Mouse (Mus musculus): Measurements from ENCODE around the gene Sox9. TPM values are rescaled to one million over a fixed set of nuclear protein-coding genes. Genes with fewer than 3 reads are reported as not detected.

The Sox9 gene
- total RNA-seq (2021) (1 to 10 TPM; 1.3 to 1.5 TPM), polyA plus RNA-seq (2012; rRNA removed) (1.9 and 2.7 TPM in 2 replicates)
- long read RNA-seq, partial matches to known transcripts = 0 of 1 reads
- long read RNA-seq, other reads (novel, unspliced or antisense) = 1 of 1 reads

GRCm38 (mm10) chr11:112781994-112782356, at the start of gene Sox9:
Gene Sox9, plus strand, starts transcription at chr11:112782224.
- intact Hi-C loops (cut with DNase I) = loop anchor here (2.0 to 5.0 kb wide), 3 partner anchors 70 to 1125 kb away; no protein-coding TSS in a partner anchor
- H3K4me1 ChIP-seq (ENCODE audit: control insufficient read depth, insufficient read depth, low read length) = no peaks in the 10 kb centered on the region; the same call in 1 of the 2 replicates
- peak within 1 kb of the TSS; percentile 57 for H3K27ac ChIP-seq
- no peaks in the 10 kb centered on the region for H3K36me3 ChIP-seq (ENCODE audit: control insufficient read depth, insufficient read depth, low read length)
- peak; percentile 83 to 85 for DNase-seq
- no peak for TF ChIP-seq CTCF (IDR thresholded peaks at IDR 0.05)
- peak; percentile 95 for TF ChIP-seq POLR2A (IDR thresholded peaks at IDR 0.05; ENCODE audit: insufficient read depth, low read depth, low read length)
- H3K9ac ChIP-seq (ENCODE audit: low read depth, low read length) = peak within 1 kb of the TSS; percentile 43
- H3K4me3 ChIP-seq = peak within 1 kb of the TSS; percentile 43
- WGBS = under 1% methylated on average over 15 of the region's 15 CpGs
- peaks cover 29% of the 10 kb centered on the region for H3K27me3 ChIP-seq (ENCODE audit: control insufficient read depth, insufficient read depth, low read length)
- H3K79me2 ChIP-seq (replicated peaks; ENCODE audit: control insufficient read depth, insufficient read depth, low read length) = no peaks in the 10 kb centered on the region

- Histone ChIP-seq H3K79me2 (replicated peaks; ENCODE audit: control insufficient read depth, insufficient read depth, low read length) (no peaks in the 10 kb centered on the region), H3K27ac (no peak overlapping the region), H3K4me1 (ENCODE audit: control insufficient read depth, insufficient read depth, low read length) (no peaks in the 10 kb centered on the region), H3K9ac (ENCODE audit: low read depth, low read length) (no peak overlapping the region), H3K27me3 (ENCODE audit: control insufficient read depth, insufficient read depth, low read length) (no peaks in the 10 kb centered on the region), H3K36me3 (ENCODE audit: control insufficient read depth, insufficient read depth, low read length) (no peaks in the 10 kb centered on the region), H3K4me3 (no peak overlapping the region)
- no peak for TF ChIP-seq CTCF (IDR thresholded peaks at IDR 0.05)
- TF ChIP-seq EP300 (IDR thresholded peaks at IDR 0.05; ENCODE audit: insufficient read depth, low read depth, low read length) = no peak
- TF ChIP-seq POLR2A (IDR thresholded peaks at IDR 0.05; ENCODE audit: insufficient read depth, low read depth, low read length) = no peak
- intact Hi-C loops (cut with DNase I) = no loop called here
- DNase-seq = peak in 1 of 2 experiments; percentile 4
- WGBS = 56% methylated on average over 7 of the region's 7 CpGs
Measured at GRCm38 (mm10) chr11:112732401-112732800, 49.6 kb upstream of the Sox9 start.

- Histone ChIP-seq H3K27ac (no peak overlapping the region), H3K79me2 (replicated peaks; ENCODE audit: control insufficient read depth, insufficient read depth, low read length) (no peaks in the 10 kb centered on the region), H3K4me3 (no peak overlapping the region), H3K4me1 (ENCODE audit: control insufficient read depth, insufficient read depth, low read length) (no peaks in the 10 kb centered on the region), H3K9ac (ENCODE audit: low read depth, low read length) (no peak overlapping the region), H3K36me3 (ENCODE audit: control insufficient read depth, insufficient read depth, low read length) (no peaks in the 10 kb centered on the region), H3K27me3 (ENCODE audit: control insufficient read depth, insufficient read depth, low read length) (no peaks in the 10 kb centered on the region)
- TF ChIP-seq CTCF (IDR thresholded peaks at IDR 0.05) (no peak), POLR2A (IDR thresholded peaks at IDR 0.05; ENCODE audit: insufficient read depth, low read depth, low read length) (no peak), EP300 (IDR thresholded peaks at IDR 0.05; ENCODE audit: insufficient read depth, low read depth, low read length) (no peak)
- WGBS = 66% methylated on average over 5 of the region's 5 CpGs
- intact Hi-C loops (cut with DNase I) = no loop called here
- no peak for DNase-seq
Measured at GRCm38 (mm10) chr11:112737071-112737470, 45.0 kb upstream of the Sox9 start.

GRCm38 (mm10) chr11:112739681-112740080, 42.3 kb upstream of the Sox9 start:
- no peaks in the 10 kb centered on the region for H3K79me2 ChIP-seq (replicated peaks; ENCODE audit: control insufficient read depth, insufficient read depth, low read length)
- no peak overlapping the region for H3K27ac ChIP-seq
- no peak for DNase-seq
- no peaks in the 10 kb centered on the region for H3K27me3 ChIP-seq (ENCODE audit: control insufficient read depth, insufficient read depth, low read length)
- TF ChIP-seq POLR2A (IDR thresholded peaks at IDR 0.05; ENCODE audit: insufficient read depth, low read depth, low read length) (no peak), CTCF (IDR thresholded peaks at IDR 0.05) (no peak), EP300 (IDR thresholded peaks at IDR 0.05; ENCODE audit: insufficient read depth, low read depth, low read length) (no peak)
- intact Hi-C loops (cut with DNase I) = no loop called here
- H3K9ac ChIP-seq (ENCODE audit: low read depth, low read length) = no peak overlapping the region
- no peak overlapping the region for H3K4me3 ChIP-seq
- H3K4me1 ChIP-seq (ENCODE audit: control insufficient read depth, insufficient read depth, low read length) = no peaks in the 10 kb centered on the region
- 76% methylated on average over 1 of the region's 1 CpGs for WGBS
- no peaks in the 10 kb centered on the region for H3K36me3 ChIP-seq (ENCODE audit: control insufficient read depth, insufficient read depth, low read length)

- Histone ChIP-seq H3K9ac (ENCODE audit: low read depth, low read length) (no peak overlapping the region), H3K27me3 (ENCODE audit: control insufficient read depth, insufficient read depth, low read length) (no peaks in the 10 kb centered on the region), H3K27ac (no peak overlapping the region), H3K4me1 (ENCODE audit: control insufficient read depth, insufficient read depth, low read length) (no peaks in the 10 kb centered on the region), H3K79me2 (replicated peaks; ENCODE audit: control insufficient read depth, insufficient read depth, low read length) (no peaks in the 10 kb centered on the region), H3K4me3 (no peak overlapping the region), H3K36me3 (ENCODE audit: control insufficient read depth, insufficient read depth, low read length) (no peaks in the 10 kb centered on the region)
- no peak for TF ChIP-seq CTCF (IDR thresholded peaks at IDR 0.05)
- no peak for TF ChIP-seq POLR2A (IDR thresholded peaks at IDR 0.05; ENCODE audit: insufficient read depth, low read depth, low read length)
- TF ChIP-seq EP300 (IDR thresholded peaks at IDR 0.05; ENCODE audit: insufficient read depth, low read depth, low read length) = no peak
- DNase-seq = no peak
- intact Hi-C loops (cut with DNase I) = no loop called here
- WGBS = 59% methylated on average over 4 of the region's 4 CpGs
Measured at GRCm38 (mm10) chr11:112756516-112756915, 25.5 kb upstream of the Sox9 start.

- TF ChIP-seq EP300 (IDR thresholded peaks at IDR 0.05; ENCODE audit: insufficient read depth, low read depth, low read length) (no peak), CTCF (IDR thresholded peaks at IDR 0.05) (no peak), POLR2A (IDR thresholded peaks at IDR 0.05; ENCODE audit: insufficient read depth, low read depth, low read length) (no peak)
- intact Hi-C loops (cut with DNase I) = no loop called here
- Histone ChIP-seq H3K36me3 (ENCODE audit: control insufficient read depth, insufficient read depth, low read length) (no peaks in the 10 kb centered on the region), H3K4me1 (ENCODE audit: control insufficient read depth, insufficient read depth, low read length) (no peaks in the 10 kb centered on the region), H3K27ac (no peak overlapping the region), H3K9ac (ENCODE audit: low read depth, low read length) (no peak overlapping the region), H3K79me2 (replicated peaks; ENCODE audit: control insufficient read depth, insufficient read depth, low read length) (no peaks in the 10 kb centered on the region), H3K4me3 (no peak overlapping the region), H3K27me3 (ENCODE audit: control insufficient read depth, insufficient read depth, low read length) (no peaks in the 10 kb centered on the region)
- 47% methylated on average over 9 of the region's 9 CpGs for WGBS
- DNase-seq = no peak
Measured at GRCm38 (mm10) chr11:112758056-112758455, 24.0 kb upstream of the Sox9 start.

Measured in heart, adult 2 months (tissue).